Mouse (Mus musculus) gastrocnemius, adult 8-10 months (tissue): Measurements from ENCODE around the gene Gm28230. TPM values are rescaled to one million over a fixed set of nuclear protein-coding genes. Genes with fewer than 3 reads are reported as not detected.

Experiments
- DNase-seq, 2 experiments: peaks; one replicate each; pipeline ENCODE4 v3.0.0; 2022; ENCODE audit warnings: low spot score in 2 of 2
- total RNA-seq, 4 experiments: library from RNA; stranded (reverse); gene quantifications; 2 replicates each; pipeline ENCODE4 v1.2.4; 2022

Gm28230 gene
- total RNA-seq, 4 experiments from 2014 or later: 0.31 TPM; not detected in 3

DNA sequence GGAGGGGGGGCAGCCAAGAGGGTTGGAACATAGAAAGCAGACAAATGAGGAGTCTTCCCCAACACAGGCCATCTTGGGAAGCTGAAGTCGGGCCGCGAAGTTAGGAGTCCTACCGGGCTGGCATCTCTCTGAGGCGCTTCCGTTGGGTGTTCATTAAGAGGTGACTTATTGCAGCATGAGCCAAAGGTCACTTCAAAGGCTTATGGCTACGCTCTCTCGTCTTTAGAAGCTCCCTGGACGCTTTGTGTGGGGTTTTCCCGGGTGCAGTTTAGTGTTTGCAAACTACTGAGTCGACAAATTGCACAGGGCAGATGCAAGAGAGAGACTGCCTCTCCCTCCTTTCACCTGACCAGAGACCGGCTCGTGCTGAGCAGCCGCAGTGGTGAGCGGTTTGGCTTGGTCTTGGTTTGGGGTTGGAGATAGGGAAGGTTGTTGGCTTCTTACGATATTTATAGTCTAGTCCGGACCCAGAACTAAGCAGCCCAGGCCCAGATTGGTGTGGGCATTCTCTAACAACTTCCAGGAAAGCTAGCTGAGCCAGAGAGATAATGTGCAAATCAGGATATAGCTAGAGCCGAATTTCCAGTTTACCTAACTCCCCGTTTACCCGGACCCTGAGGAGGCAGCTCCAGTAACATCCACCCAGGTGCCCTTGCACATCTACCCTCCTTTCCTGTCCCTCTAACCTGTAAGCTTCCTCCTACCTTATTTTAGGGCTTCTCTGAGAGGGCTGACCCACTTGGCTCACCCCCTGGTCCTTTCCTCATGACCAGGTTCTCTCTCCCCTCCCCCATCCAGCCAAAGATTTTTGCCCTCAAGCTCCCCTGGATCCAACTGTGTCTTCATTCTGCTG is 12.3 kb downstream of the Gm28230 start:
- no peak for DNase-seq

DNA sequence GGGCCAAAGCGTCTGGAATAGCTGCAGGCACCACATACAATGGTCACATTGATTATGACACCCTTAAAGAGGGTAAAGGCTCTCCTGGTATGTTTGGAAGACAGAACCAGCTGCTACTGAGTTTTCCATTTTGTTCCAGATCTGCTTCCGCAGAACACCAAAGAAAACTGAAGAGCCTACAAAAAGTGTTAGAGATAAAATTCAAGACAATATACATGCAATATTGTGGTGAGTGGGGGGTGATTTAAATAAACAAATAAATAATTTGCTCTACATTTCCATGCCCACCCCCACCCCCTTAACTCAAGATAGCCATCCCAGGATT is 12.9 kb downstream of the Gm28230 start:
- no peak for DNase-seq

DNA sequence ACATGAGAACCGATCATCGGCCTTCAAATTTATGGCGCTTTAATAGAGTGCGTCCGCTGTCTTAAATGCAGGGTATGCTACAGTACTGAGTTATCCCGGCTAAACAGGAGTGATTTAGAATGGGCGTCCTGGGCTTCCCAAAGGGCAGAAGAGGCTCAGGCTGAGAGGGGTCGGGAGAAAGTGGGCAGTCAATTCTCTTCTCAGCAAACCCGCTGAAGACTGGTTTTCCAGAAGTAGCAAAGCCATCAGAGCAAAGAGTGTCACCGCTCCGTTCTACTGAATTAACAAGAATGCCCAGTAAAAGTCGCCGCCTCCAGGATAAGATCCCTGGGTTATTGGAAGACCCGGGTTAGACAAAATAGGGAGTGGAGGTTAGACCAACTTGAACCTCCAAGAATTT is 13.3 kb downstream of the Gm28230 start:
- no peak for DNase-seq

DNA sequence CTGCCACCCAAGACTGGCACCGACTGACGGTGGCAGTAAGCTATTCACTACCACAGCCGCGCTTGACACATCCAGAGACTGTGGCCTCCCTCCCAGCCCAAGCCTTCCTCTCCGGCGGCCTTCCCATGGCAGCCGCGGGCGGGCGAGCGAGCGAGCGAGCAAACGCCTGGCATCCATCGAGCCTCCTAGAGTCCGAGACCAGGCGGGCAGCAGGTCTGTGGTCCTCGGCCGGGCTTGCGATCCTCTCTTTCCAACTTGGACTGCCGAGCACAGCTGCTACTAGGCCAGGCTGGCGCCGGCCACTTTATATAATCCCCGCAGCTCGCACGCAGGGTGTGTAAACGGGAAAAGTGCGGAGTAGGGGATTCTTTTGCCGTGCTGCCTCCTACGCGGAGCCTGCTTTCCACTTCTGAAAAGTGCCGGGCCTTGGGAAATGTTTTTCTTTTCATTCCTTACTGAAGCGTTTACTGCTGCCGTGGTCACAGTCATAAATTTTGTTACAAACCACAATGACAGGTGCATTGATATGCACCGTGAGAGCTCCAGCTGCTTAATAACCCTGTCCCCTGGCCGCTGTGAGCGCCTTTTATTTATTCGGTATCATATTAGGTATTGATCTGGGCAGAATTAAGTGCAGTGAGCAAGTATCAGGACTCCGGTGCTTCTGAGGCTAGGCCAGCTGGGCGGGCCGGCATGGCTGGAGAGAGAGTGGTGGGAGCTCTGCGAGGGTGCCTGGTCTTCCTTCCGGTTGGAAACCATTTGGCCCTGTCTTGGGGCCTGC is 14.0 kb downstream of the Gm28230 start:
- no peak for DNase-seq

DNA sequence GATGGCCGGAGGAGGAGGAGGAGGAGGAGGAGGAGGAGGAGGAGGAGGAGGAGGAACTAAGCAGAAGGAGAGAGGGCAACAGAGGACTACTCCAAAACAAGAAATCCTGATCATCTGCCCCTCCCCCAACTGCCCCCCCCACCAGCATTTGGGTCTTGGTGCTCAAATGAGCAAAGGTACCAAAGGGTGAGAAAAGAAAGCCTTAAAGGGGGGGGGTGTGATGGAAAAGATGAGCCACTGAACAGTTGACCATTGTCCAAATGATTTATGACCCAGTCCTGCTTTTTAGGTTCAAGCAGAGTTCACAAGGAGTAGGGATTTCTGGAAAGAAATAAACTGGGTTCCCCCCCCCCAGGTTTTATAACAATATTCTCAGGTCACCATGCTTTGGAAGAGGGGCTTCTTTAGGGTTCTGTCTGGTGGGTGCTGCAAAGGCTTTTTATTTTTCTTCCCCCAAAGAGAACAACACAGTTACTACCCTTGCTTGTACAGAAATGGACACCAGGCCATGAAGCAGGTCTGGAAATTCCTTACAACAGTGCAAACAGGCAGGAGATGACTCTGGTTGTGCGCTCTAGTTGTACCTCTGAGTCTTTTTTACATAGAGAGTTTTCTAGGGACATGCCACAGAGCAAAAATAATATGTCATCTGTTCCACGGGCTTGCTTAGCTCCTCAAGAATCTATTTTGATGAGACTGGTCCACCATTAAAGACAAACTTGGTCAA is 14.9 kb downstream of the Gm28230 start:
- no peak for DNase-seq

DNA sequence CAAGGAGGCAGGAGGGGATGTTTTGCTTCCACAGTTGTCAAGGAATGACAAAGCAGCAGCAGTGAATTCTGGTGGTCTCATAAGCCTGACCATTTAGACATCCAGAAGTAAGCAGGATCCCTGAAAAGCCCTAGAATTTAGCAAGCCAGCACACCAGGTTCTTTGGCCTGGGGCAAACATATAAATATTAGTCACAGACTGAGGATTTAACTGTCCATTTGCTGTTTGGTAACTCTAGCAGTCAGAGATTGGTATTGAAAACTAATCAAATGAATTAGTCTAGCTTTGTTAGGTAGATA is 15.4 kb downstream of the Gm28230 start:
- no peak for DNase-seq

DNA sequence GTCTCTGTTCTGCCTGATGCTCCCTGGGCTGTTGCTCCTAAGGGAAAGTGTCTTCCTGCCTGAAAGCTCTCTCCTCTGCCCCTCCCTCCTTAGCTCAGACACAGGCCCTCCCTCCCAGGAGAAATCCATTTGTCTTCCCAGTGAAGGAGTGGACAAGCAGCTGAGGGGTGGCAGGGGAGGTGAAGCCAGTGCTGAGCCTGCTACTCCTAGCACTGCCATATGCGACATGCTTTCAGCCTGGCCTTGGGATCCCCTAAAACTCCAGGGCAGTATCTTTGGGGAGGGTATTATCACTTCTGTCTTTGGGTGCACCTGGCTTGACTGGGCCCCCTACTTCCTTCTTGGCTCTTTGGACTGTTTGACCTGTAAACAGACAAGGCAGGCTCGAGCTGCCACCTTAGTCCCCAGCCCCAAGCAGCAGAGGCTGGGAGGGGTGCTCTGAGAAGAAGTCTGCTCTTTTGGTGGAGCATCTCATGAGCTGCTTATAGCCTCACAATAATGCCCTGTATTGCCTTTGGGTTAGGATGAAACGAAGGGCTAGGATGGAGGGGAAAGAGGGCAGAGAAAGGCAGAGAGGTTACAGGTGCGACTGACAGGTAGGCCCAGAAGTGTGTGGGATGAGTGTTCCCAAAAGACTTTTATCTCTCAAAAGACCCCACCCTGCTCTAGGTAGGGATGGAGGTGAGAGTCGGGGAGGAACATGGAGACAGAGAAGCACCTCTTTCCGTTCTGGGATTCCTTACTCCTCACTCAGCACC is 19.2 kb downstream of the Gm28230 start:
- no peak for DNase-seq

DNA sequence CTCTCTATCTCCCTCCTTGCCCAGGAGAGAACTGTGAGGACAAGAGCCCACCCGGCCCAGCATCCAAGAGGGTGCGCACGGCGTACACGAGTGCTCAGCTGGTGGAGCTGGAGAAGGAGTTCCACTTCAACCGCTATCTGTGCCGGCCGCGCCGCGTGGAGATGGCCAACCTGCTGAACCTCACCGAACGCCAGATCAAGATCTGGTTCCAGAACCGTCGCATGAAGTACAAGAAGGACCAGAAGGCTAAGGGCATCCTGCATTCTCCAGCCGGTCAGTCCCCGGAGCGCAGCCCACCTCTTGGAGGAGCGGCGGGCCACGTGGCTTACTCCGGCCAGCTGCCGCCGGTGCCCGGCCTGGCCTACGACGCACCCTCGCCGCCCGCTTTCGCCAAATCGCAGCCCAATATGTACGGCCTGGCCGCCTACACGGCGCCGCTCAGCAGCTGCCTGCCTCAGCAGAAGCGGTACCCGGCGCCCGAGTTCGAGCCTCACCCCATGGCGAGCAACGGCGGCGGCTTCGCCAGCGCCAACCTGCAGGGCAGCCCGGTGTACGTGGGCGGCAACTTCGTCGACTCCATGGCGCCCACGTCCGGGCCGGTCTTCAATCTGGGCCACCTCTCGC is 19.9 kb downstream of the Gm28230 start:
- DNase-seq: no peak

DNA sequence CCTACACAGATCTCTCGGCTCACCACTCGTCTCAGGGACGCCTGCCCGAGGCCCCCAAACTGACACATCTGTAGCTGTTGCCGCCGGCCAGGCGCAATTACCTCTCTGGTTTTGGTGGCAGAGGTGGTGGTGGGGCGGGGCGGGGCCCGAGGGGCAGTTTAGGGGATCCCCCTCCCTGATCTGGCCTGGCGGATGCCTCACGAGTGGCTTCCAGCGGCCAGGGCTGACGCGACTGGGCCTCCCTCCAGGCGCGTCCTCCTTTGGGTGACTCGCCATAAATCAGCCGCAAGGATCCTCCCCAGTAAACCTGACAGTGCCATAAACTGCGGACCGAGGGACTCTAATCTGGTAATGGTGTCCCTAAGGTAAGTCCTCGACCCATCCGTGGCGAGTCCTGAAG is 20.5 kb downstream of the Gm28230 start:
- DNase-seq: no peak

DNA sequence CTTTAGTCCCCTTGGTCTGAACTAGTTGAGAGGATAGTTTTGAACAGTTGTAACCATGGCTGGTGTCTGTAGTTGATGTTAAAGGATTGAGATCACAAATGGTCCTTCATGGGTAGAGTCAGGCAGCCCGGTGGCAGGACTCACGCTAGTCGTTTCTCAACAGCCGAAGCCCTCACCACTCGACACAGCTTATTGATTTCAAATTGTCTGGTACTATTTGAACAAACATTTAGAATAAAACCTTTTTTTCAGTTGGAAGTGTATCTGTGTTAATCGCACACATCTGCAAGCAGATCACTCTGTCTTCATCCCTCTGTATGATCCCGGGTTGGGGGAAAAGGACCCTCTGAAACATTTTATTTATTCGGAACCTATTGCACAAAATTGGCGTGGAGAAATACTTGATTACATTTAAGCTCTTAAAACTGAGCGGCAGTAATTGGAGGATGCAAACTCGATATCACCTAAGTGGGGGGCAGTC is 21.2 kb downstream of the Gm28230 start:
- no peak for DNase-seq

DNA sequence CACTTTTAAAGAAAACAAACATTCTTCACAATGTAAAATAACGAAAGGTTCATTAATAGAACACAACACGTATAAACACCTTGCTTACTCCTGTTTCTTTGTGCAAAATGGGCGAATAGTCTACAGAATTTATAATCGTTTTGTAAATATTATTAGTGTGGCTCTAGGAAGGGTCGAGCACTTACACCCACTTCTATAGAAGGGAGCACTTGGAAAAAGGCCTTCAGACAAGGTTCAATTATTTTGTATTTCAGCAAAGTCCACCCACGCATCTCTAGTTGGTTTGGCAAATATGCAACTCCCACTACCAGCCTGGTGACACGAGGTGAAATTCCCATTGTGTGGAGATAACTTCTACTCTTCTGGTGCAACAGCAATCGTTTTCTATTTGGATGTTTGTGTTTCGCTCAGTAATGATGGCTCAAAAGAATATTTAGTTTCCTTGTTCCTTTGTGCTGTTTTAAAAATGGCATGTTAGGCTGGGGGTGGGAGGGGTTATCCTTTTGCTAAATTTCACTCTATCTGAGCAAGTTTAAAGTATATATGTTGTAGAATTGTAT is 22.0 kb downstream of the Gm28230 start:
- DNase-seq: no peak

DNA sequence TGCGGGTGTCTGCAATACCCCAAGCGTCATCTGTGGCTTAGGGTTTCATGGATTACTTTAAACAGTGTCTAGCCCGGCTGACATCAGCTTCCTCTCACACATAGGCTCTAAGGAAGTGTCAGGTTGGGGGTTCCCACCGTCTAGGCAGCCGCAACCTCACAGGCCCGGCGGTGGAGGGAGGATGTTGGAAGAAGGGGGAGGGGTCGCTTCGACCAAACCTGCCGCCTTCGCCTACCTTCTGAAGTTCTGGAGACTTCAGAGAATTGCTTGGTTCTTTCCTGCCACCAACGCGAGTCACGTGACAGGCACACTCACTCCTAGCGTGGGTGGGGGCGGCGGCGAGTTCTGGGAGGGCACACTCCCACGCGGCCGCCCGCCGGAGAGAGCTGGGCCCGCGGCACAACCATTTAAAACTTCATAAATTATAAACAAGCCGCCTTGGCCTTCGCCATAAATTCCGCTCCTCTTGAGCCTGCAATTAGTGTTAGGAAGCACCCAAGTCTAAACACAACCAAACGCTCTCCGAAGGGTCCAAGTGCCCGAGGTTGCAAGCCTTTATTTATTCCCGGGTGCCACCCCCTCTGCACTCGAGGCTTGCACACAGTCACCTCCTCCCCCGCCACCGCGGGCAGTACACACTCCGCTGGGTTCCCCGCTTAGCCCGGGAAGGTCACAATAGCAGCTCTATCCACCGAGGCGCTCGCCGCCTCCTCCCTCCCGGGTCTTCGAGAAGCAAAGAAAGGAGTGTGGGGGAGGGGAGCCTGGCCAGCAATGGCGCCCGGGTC is 23.0 kb downstream of the Gm28230 start:
- DNase-seq: no peak

DNA sequence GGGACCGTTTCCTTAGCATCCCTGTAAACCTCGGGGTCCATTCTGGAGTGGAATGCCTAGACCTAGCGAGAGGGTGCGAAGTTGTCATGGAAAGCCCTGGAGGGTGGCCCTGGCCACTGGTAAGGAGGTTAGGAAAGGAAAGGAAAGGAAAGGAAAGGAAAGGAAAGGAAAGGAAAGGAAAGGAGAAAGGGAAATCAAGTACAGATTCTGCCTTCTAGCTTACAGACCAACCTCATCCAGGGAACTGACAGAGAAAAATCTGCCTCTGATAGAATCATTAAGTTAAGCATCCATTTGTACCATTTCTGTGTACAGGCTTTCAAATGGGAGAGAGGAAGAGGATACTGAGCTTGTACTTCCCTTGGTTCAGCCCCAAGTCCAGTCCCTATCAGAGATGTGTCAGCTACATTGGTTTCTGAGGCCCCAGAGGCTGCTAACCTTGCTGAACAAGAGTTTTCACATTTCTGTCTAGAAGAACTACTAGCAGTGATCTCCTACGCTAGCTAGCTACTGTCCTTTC is 24.3 kb downstream of the Gm28230 start:
- no peak for DNase-seq

DNA sequence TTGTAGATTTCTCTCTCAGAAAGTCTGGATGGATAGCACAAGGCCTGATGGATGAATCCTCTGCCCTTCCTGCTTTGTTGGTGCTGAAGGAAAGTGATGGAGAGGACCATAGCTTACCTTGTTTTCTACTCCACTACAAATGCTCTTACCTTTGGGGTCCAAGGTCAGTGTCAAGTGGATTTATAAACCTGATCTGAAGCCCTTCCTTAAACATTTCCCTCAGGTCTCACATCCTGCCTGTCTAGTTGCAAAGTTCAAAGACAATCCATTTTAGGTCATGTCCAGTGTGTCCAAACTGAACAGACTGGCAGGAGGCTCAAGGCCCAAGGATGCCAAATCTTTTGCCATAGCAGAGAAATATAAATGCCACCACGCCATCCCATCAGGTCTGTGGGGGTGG is 25.3 kb downstream of the Gm28230 start:
- no peak for DNase-seq

DNA sequence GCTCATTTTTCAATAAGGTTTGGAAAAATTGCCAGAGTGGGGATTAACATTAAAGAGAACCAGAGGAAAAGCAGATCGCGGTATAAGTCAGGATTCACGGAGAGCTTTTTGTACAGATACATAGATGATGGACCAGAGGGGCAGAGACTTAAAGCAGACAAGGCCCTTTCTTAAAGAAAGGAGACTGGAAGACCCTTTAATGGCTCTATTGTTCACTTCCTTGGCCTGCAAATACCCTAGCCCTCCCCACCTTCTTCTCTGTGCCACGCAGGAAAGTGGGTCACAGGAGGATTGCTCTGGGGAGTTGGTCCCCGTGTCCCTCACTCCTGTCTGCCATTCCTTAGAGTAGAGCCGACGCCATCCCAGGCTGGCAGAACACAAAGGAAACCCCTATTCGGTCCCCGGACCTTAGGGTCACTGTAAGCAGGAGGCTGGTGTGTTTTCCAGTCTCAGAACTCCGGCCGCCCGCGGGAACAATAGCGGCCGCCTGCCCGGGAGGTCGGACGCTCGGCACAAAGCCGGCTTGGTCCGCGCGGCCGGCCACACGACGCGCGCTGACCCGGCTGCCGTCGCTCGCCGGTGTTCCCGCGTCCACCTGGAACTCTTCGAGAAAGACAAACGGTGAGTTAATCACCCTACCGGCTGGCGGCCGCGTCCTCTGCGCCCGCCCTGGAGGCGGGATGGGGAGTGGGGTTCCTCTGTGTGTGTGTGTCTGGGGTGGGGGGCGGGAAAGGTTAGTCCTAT is 26.1 kb downstream of the Gm28230 start:
- DNase-seq: no peak

DNA sequence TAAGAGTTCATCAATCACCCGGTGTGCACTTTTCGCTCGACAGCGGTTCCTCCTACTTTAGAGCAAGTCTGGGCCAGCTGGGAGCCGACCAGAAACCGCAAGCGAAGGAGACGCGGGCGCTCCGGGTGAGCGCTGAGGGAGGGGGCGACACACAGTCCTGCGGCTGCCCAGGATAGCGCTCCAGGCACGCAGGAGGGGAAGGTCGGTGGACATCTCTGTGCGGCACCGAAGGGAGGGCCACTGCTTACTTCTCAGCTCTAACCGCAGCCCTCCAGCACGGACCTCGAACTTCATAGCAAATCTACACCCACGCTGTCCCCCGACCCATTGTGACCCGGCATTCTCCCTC is 26.6 kb downstream of the Gm28230 start:
- DNase-seq: no peak

DNA sequence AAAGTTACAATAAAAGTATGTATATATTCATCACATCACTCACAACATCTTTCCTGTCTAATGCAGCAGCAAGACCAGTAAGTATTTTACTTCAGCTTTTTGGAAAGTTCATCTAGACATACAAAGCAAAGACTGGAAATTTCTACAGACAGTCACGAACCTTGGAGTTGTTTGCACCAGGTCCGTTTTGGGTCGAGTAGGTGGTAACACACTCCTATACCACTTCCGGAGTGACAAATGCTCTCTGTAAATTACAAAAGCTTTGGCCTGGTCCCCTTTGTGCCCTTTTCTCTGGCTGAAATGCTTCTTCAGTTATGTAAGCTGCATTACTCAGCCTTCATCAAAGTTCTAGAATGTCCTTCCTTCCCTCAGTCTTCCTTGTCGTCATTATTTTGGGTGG is 27.2 kb downstream of the Gm28230 start:
- no peak for DNase-seq

DNA sequence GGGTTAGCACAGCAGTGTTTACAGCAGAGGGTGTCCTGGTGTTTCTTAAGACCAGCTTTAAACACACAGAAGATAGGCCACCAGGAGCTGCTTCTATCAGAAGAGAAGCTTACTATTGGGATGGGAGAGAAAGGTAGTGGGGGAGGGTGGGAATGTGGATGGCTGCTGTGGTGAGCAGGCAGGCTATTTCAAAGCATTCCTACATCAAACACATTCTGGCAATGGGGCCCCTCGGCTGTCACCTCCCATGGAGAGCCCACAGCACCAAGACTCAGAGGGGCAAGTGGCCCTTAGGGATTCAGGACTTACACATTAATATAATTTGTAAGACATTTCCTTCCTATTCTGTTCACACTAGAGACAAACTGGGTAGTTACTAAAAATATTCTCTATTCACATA is 33.6 kb downstream of the Gm28230 start:
- no peak for DNase-seq

DNA sequence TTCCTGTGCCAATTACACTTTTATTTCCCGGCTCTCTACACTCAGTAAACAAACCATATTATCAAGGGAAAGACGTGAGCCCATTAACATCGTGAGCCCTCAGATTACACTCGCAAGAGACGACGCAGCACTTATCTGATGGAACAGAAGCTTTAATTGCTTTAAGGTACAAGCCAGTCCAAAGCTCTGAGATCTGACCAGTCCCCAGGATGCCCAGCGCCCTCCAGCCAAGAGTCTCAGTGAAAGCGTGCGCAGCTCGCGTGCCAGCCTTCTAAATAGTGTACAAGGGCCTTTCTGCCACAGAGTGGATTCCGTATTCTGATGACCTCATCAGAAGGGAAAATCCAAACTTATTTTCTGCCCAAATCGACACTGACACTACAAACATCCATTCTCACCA is 35.4 kb downstream of the Gm28230 start:
- DNase-seq: no peak
